Mouse (Mus musculus): ENCODE results near the gene Agmo. TPM values are rescaled to one million over a fixed set of nuclear protein-coding genes. Genes with fewer than 3 reads are reported as not detected.

Gene Agmo
- polyA plus RNA-seq, 1 experiment = 0.40 TPM

GRCm38 (mm10) chr12:37558284-37558683, 316.8 kb downstream of the Agmo start:
- no peak overlapping the region for H3K4me3 ChIP-seq (ENCODE audit: control insufficient read depth, low read depth, low read length)
- no peak overlapping the region for H3K27ac ChIP-seq (ENCODE audit: control insufficient read depth, insufficient read depth, low read depth, low read length)
- no peaks in the 10 kb centered on the region for H3K4me1 ChIP-seq (ENCODE audit: control insufficient read depth, insufficient read depth, low read length)
- no peaks in the 10 kb centered on the region for H3K27me3 ChIP-seq (ENCODE audit: control insufficient read depth, insufficient read depth, low read length)
- TF ChIP-seq CTCF (IDR thresholded peaks at IDR 0.05; ENCODE audit: control insufficient read depth, insufficient read depth, insufficient replicate concordance, low read depth, low read length) = no peak
- no peaks in the 10 kb centered on the region for H3K36me3 ChIP-seq (ENCODE audit: control insufficient read depth, insufficient read depth, low read length)

GRCm38 (mm10) chr12:37565882-37566596, 324.6 kb downstream of the Agmo start:
- Histone ChIP-seq H3K27me3 (ENCODE audit: control insufficient read depth, insufficient read depth, low read length) (no peaks in the 10 kb centered on the region), H3K36me3 (ENCODE audit: control insufficient read depth, insufficient read depth, low read length) (no peaks in the 10 kb centered on the region), H3K27ac (ENCODE audit: control insufficient read depth, insufficient read depth, low read depth, low read length) (no peak overlapping the region), H3K4me1 (ENCODE audit: control insufficient read depth, insufficient read depth, low read length) (no peaks in the 10 kb centered on the region), H3K4me3 (ENCODE audit: control insufficient read depth, low read depth, low read length) (no peak overlapping the region)
- TF ChIP-seq POLR2A (IDR thresholded peaks at IDR 0.05; ENCODE audit: control insufficient read depth, low read depth, low read length) = no peak
- no peak for TF ChIP-seq CTCF (IDR thresholded peaks at IDR 0.05; ENCODE audit: control insufficient read depth, insufficient read depth, insufficient replicate concordance, low read depth, low read length)

GRCm38 (mm10) chr12:37571922-37572321, 330.5 kb downstream of the Agmo start:
- no peaks in the 10 kb centered on the region for H3K27me3 ChIP-seq (ENCODE audit: control insufficient read depth, insufficient read depth, low read length)
- H3K36me3 ChIP-seq (ENCODE audit: control insufficient read depth, insufficient read depth, low read length) = no peaks in the 10 kb centered on the region
- no peak overlapping the region for H3K27ac ChIP-seq (ENCODE audit: control insufficient read depth, insufficient read depth, low read depth, low read length)
- no peaks in the 10 kb centered on the region for H3K4me1 ChIP-seq (ENCODE audit: control insufficient read depth, insufficient read depth, low read length)
- TF ChIP-seq POLR2A (IDR thresholded peaks at IDR 0.05; ENCODE audit: control insufficient read depth, low read depth, low read length) = no peak
- TF ChIP-seq CTCF (IDR thresholded peaks at IDR 0.05; ENCODE audit: control insufficient read depth, insufficient read depth, insufficient replicate concordance, low read depth, low read length) = no peak
- no peak overlapping the region for H3K4me3 ChIP-seq (ENCODE audit: control insufficient read depth, low read depth, low read length)

- Histone ChIP-seq H3K27me3 (ENCODE audit: control insufficient read depth, insufficient read depth, low read length) (no peaks in the 10 kb centered on the region), H3K4me1 (ENCODE audit: control insufficient read depth, insufficient read depth, low read length) (no peaks in the 10 kb centered on the region), H3K27ac (ENCODE audit: control insufficient read depth, insufficient read depth, low read depth, low read length) (no peak overlapping the region), H3K36me3 (ENCODE audit: control insufficient read depth, insufficient read depth, low read length) (no peaks in the 10 kb centered on the region), H3K4me3 (ENCODE audit: control insufficient read depth, low read depth, low read length) (no peak overlapping the region)
- TF ChIP-seq CTCF (IDR thresholded peaks at IDR 0.05; ENCODE audit: control insufficient read depth, insufficient read depth, insufficient replicate concordance, low read depth, low read length) (no peak), POLR2A (IDR thresholded peaks at IDR 0.05; ENCODE audit: control insufficient read depth, low read depth, low read length) (no peak)
Measured at GRCm38 (mm10) chr12:37582777-37583176, 341.3 kb downstream of the Agmo start.

- Histone ChIP-seq H3K27ac (ENCODE audit: control insufficient read depth, insufficient read depth, low read depth, low read length) (no peak overlapping the region), H3K4me1 (ENCODE audit: control insufficient read depth, insufficient read depth, low read length) (no peaks in the 10 kb centered on the region), H3K36me3 (ENCODE audit: control insufficient read depth, insufficient read depth, low read length) (no peaks in the 10 kb centered on the region), H3K4me3 (ENCODE audit: control insufficient read depth, low read depth, low read length) (no peak overlapping the region), H3K27me3 (ENCODE audit: control insufficient read depth, insufficient read depth, low read length) (no peaks in the 10 kb centered on the region)
- no peak for TF ChIP-seq POLR2A (IDR thresholded peaks at IDR 0.05; ENCODE audit: control insufficient read depth, low read depth, low read length)
- TF ChIP-seq CTCF (IDR thresholded peaks at IDR 0.05; ENCODE audit: control insufficient read depth, insufficient read depth, insufficient replicate concordance, low read depth, low read length) = no peak
Measured at GRCm38 (mm10) chr12:37592853-37593252, 351.4 kb downstream of the Agmo start.

GRCm38 (mm10) chr12:37612837-37613236, 371.4 kb downstream of the Agmo start:
- TF ChIP-seq CTCF (IDR thresholded peaks at IDR 0.05; ENCODE audit: control insufficient read depth, insufficient read depth, insufficient replicate concordance, low read depth, low read length) (no peak), POLR2A (IDR thresholded peaks at IDR 0.05; ENCODE audit: control insufficient read depth, low read depth, low read length) (no peak)
- no peaks in the 10 kb centered on the region for H3K4me1 ChIP-seq (ENCODE audit: control insufficient read depth, insufficient read depth, low read length)
- H3K36me3 ChIP-seq (ENCODE audit: control insufficient read depth, insufficient read depth, low read length) = no peaks in the 10 kb centered on the region
- no peaks in the 10 kb centered on the region for H3K27me3 ChIP-seq (ENCODE audit: control insufficient read depth, insufficient read depth, low read length)
- no peak overlapping the region for H3K27ac ChIP-seq (ENCODE audit: control insufficient read depth, insufficient read depth, low read depth, low read length)
- H3K4me3 ChIP-seq (ENCODE audit: control insufficient read depth, low read depth, low read length) = no peak overlapping the region

- no peaks in the 10 kb centered on the region for H3K4me1 ChIP-seq (ENCODE audit: control insufficient read depth, insufficient read depth, low read length)
- TF ChIP-seq POLR2A (IDR thresholded peaks at IDR 0.05; ENCODE audit: control insufficient read depth, low read depth, low read length) (no peak), CTCF (IDR thresholded peaks at IDR 0.05; ENCODE audit: control insufficient read depth, insufficient read depth, insufficient replicate concordance, low read depth, low read length) (no peak)
- H3K27me3 ChIP-seq (ENCODE audit: control insufficient read depth, insufficient read depth, low read length) = no peaks in the 10 kb centered on the region
- no peaks in the 10 kb centered on the region for H3K36me3 ChIP-seq (ENCODE audit: control insufficient read depth, insufficient read depth, low read length)
- no peak overlapping the region for H3K4me3 ChIP-seq (ENCODE audit: control insufficient read depth, low read depth, low read length)
- H3K27ac ChIP-seq (ENCODE audit: control insufficient read depth, insufficient read depth, low read depth, low read length) = no peak overlapping the region
Measured at GRCm38 (mm10) chr12:37614769-37615168, 373.3 kb downstream of the Agmo start.

Measured in testis, adult 2 months (tissue).